Mouse (Mus musculus): ENCODE results near the gene Grid2. TPM values are rescaled to one million over a fixed set of nuclear protein-coding genes. Genes with fewer than 3 reads are reported as not detected.

Gene Grid2
- polyA plus RNA-seq, 1 experiment from 2014 or later, result 1.8 TPM

DNA sequence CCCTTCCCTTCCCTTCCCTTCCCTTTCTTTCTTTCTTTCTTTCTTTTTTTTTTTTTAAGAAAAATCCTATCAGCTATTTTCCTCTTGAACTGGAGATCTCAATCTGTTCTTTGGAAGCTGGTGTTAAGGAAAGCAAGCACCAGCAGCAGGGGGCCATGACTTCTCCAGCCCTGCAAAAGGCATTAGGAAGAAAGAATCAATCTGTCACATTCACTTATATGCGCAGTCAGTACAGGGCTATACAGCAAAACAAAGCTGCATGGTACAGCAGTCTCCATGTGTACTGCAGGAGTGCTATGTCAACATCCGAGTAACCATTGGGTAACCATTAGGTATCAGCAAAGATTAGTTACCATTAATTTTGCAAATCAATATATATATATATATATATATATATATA lies 809.0 kb downstream of the Grid2 start:
- Histone ChIP-seq H3K4me1 (replicated peaks) (no peaks in the 10 kb centered on the region), H3K27me3 (replicated peaks) (no peaks in the 10 kb centered on the region), H3K4me2 (no peak overlapping the region), H3K4me3 (no peak overlapping the region), H3K9me3 (replicated peaks) (no peaks in the 10 kb centered on the region), H3K9ac (no peak overlapping the region), H3K27ac (ENCODE audit: poor library complexity, severe bottlenecking) (no peak overlapping the region), H3K36me3 (no peaks in the 10 kb centered on the region)
- ATAC-seq (ENCODE audit: insufficient number of reproducible peaks, low FRiP score), result no peak
- WGBS, result 93% methylated on average over 2 of the region's 2 CpGs

GRCm38 (mm10) chr6:64073406-64073805 lies 817.7 kb downstream of the Grid2 start:
- Histone ChIP-seq H3K4me3 (no peak overlapping the region), H3K27me3 (replicated peaks) (no peaks in the 10 kb centered on the region), H3K9me3 (replicated peaks) (no peaks in the 10 kb centered on the region), H3K27ac (ENCODE audit: poor library complexity, severe bottlenecking) (no peak overlapping the region), H3K4me1 (replicated peaks) (no peaks in the 10 kb centered on the region), H3K36me3 (no peaks in the 10 kb centered on the region), H3K9ac (no peak overlapping the region), H3K4me2 (no peak overlapping the region)
- no peak for ATAC-seq (ENCODE audit: insufficient number of reproducible peaks, low FRiP score)
- 64% methylated on average over 2 of the region's 2 CpGs for WGBS

DNA sequence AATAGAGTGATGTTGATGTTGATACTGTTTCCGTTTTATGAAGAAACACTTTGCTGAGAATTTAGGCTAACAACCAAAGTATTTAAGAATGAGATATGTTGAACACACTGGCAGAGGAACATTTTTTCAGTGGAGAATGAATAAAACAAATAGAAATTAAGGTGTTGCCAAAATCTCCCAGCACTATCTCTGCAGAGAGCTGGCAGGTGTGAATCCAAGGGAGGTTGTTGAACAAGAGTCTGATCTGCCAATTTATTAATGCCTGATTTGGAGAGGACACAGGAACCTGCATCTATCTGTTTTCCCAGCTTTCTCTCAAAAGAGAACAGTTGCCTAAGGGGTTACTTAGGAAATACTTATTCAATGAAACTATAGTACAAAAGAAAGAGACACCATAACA lies 822.2 kb downstream of the Grid2 start:
- Histone ChIP-seq H3K9me3 (replicated peaks) (no peaks in the 10 kb centered on the region), H3K27ac (ENCODE audit: poor library complexity, severe bottlenecking) (no peak overlapping the region), H3K27me3 (replicated peaks) (no peaks in the 10 kb centered on the region), H3K36me3 (no peaks in the 10 kb centered on the region), H3K9ac (no peak overlapping the region), H3K4me1 (replicated peaks) (no peaks in the 10 kb centered on the region), H3K4me2 (no peak overlapping the region), H3K4me3 (no peak overlapping the region)
- 77% methylated on average over 1 of the region's 1 CpGs for WGBS
- no peak for ATAC-seq (ENCODE audit: insufficient number of reproducible peaks, low FRiP score)

- Histone ChIP-seq H3K4me2 (no peak overlapping the region), H3K9ac (no peak overlapping the region), H3K36me3 (no peaks in the 10 kb centered on the region), H3K4me1 (replicated peaks) (no peaks in the 10 kb centered on the region), H3K27me3 (replicated peaks) (no peaks in the 10 kb centered on the region), H3K4me3 (no peak overlapping the region), H3K9me3 (replicated peaks) (no peaks in the 10 kb centered on the region), H3K27ac (ENCODE audit: poor library complexity, severe bottlenecking) (no peak overlapping the region)
- WGBS, result 68% methylated on average over 10 of the region's 10 CpGs
- no peak for ATAC-seq (ENCODE audit: insufficient number of reproducible peaks, low FRiP score)
These were observed 843.0 kb downstream of the Grid2 start for GRCm38 (mm10) chr6:64098662-64099061.

- WGBS, result 71% methylated on average over 2 of the region's 2 CpGs
- Histone ChIP-seq H3K4me2 (no peak overlapping the region), H3K9ac (no peak overlapping the region), H3K36me3 (no peaks in the 10 kb centered on the region), H3K9me3 (replicated peaks) (no peaks in the 10 kb centered on the region), H3K27ac (ENCODE audit: poor library complexity, severe bottlenecking) (no peak overlapping the region), H3K27me3 (replicated peaks) (no peaks in the 10 kb centered on the region), H3K4me3 (no peak overlapping the region), H3K4me1 (replicated peaks) (no peaks in the 10 kb centered on the region)
- ATAC-seq (ENCODE audit: insufficient number of reproducible peaks, low FRiP score), result no peak
These were observed 858.9 kb downstream of the Grid2 start for GRCm38 (mm10) chr6:64114594-64114993.

DNA sequence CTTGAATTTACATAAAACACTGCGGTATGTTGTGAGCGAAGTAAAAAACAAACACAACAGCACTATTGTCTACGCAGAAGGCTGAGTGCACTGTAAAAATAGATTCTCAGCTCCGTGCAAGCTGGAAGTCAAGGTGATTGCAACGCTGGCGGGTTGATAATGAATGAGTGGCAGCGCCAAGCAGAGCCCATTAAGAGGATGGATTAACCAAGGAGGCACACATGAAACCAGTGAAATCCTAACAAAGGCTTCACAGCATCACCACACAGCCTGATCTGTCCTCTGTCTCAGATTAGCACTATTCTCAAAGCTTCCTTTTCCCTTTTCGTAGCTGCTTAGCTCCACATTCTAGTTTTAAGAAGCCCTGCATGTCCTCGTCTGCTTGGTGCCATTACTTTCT lies 880.6 kb downstream of the Grid2 start:
- Histone ChIP-seq H3K27me3 (replicated peaks) (no peaks in the 10 kb centered on the region), H3K4me1 (replicated peaks) (no peaks in the 10 kb centered on the region), H3K36me3 (no peaks in the 10 kb centered on the region), H3K9ac (no peak overlapping the region), H3K27ac (ENCODE audit: poor library complexity, severe bottlenecking) (no peak overlapping the region), H3K9me3 (replicated peaks) (no peaks in the 10 kb centered on the region), H3K4me3 (no peak overlapping the region), H3K4me2 (no peak overlapping the region)
- ATAC-seq (ENCODE audit: insufficient number of reproducible peaks, low FRiP score), result no peak
- 59% methylated on average over 9 of the region's 9 CpGs for WGBS

DNA sequence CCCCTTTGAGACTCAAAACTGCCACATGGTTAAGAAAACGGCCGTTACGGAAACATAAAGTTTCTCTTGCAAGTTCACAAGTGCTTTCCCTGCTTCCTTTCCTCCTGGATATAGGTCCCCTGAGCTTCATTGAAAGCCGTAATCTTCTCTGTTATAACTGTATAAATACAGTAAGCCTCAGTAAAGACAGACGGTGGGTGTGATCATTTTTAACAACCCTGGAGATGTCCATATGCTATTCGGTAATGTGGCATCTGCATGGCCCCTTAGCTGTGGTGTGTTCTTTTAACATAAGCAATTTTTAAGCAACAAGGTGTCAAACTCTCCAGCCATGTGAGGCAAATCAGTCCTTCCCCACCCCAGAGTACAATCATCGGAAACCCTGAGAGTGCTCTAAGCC lies 892.9 kb downstream of the Grid2 start:
- ATAC-seq (ENCODE audit: insufficient number of reproducible peaks, low FRiP score), result no peak
- 81% methylated on average over 7 of the region's 7 CpGs for WGBS
- no peak overlapping the region for H3K4me3 ChIP-seq
- H3K36me3 ChIP-seq, result no peaks in the 10 kb centered on the region
- H3K27ac ChIP-seq (ENCODE audit: poor library complexity, severe bottlenecking), result no peak overlapping the region
- no peak overlapping the region for H3K4me2 ChIP-seq
- H3K27me3 ChIP-seq (replicated peaks), result no peaks in the 10 kb centered on the region
- H3K9me3 ChIP-seq (replicated peaks), result no peaks in the 10 kb centered on the region
- no peak overlapping the region for H3K9ac ChIP-seq
- H3K4me1 ChIP-seq (replicated peaks), result no peaks in the 10 kb centered on the region

- no peak overlapping the region for H3K4me3 ChIP-seq
These were observed 919.4 kb downstream of the Grid2 start for GRCm38 (mm10) chr6:64174995-64175612.

GRCm38 (mm10) chr6:64193646-64194045 lies 938.0 kb downstream of the Grid2 start:
- Histone ChIP-seq H3K9me3 (replicated peaks) (no peaks in the 10 kb centered on the region), H3K27me3 (replicated peaks) (no peaks in the 10 kb centered on the region), H3K4me1 (replicated peaks) (0 out of 2 replicates have a peak, but pooled peaks cover 4% of the 10 kb centered on the region), H3K4me2 (no peak overlapping the region), H3K9ac (no peak overlapping the region), H3K27ac (ENCODE audit: poor library complexity, severe bottlenecking) (no peak overlapping the region), H3K36me3 (no peaks in the 10 kb centered on the region), H3K4me3 (no peak overlapping the region)
- WGBS, result 26% methylated on average over 1 of the region's 1 CpGs
- no peak; the same call in 1 of the 2 replicates for ATAC-seq (ENCODE audit: insufficient number of reproducible peaks, low FRiP score)

More at GRCm38 (mm10) chr6:64174995-64175612, 919.4 kb downstream of the Grid2 start:
- no peaks in the 10 kb centered on the region for H3K36me3 ChIP-seq
- no peaks in the 10 kb centered on the region for H3K27me3 ChIP-seq (replicated peaks)
- H3K4me2 ChIP-seq, result no peak overlapping the region
- no peaks in the 10 kb centered on the region for H3K9me3 ChIP-seq (replicated peaks)
- no peaks in the 10 kb centered on the region for H3K4me1 ChIP-seq (replicated peaks)
- WGBS, result 84% methylated on average over 1 of the region's 1 CpGs
- ATAC-seq (ENCODE audit: insufficient number of reproducible peaks, low FRiP score), result no peak
- H3K27ac ChIP-seq (ENCODE audit: poor library complexity, severe bottlenecking), result no peak overlapping the region
- no peak overlapping the region for H3K9ac ChIP-seq

- Histone ChIP-seq H3K9ac (no peak overlapping the region), H3K36me3 (no peaks in the 10 kb centered on the region), H3K4me1 (replicated peaks) (no peaks in the 10 kb centered on the region), H3K27me3 (replicated peaks) (no peaks in the 10 kb centered on the region), H3K27ac (ENCODE audit: poor library complexity, severe bottlenecking) (no peak overlapping the region), H3K4me2 (no peak overlapping the region), H3K9me3 (replicated peaks) (no peaks in the 10 kb centered on the region), H3K4me3 (no peak overlapping the region)
- 44% methylated on average over 8 of the region's 8 CpGs for WGBS
- ATAC-seq (ENCODE audit: insufficient number of reproducible peaks, low FRiP score), result no peak
These were observed 946.9 kb downstream of the Grid2 start for GRCm38 (mm10) chr6:64202396-64203122.

DNA sequence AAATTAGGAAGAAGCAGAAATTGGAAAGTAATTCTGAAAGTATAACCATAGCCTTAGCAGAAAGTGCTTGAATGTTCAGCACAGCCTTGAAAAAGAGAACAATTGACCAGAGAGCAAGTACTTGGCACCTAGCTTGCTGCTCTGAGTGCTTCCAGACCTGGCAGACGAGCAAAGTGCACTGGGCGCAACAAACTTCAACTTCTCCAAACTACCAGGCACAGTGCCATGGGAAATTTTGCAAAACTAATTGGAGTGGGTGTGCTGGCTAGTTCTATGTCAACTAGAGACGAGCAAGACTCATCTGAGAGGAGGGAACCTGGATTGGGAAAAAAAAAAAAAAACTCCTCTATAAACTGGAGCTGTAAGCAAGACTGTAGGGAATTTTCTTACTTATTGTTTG lies 980.7 kb downstream of the Grid2 start:
- H3K4me2 ChIP-seq, result no peak overlapping the region
- no peak overlapping the region for H3K27ac ChIP-seq (ENCODE audit: poor library complexity, severe bottlenecking)
- no peak overlapping the region for H3K9ac ChIP-seq
- no peaks in the 10 kb centered on the region for H3K9me3 ChIP-seq (replicated peaks)
- WGBS, result 75% methylated on average over 3 of the region's 3 CpGs
- H3K4me1 ChIP-seq (replicated peaks), result no peaks in the 10 kb centered on the region
- no peaks in the 10 kb centered on the region for H3K36me3 ChIP-seq
- H3K4me3 ChIP-seq, result no peak overlapping the region
- no peak for ATAC-seq (ENCODE audit: insufficient number of reproducible peaks, low FRiP score)
- H3K27me3 ChIP-seq (replicated peaks), result no peaks in the 10 kb centered on the region

DNA sequence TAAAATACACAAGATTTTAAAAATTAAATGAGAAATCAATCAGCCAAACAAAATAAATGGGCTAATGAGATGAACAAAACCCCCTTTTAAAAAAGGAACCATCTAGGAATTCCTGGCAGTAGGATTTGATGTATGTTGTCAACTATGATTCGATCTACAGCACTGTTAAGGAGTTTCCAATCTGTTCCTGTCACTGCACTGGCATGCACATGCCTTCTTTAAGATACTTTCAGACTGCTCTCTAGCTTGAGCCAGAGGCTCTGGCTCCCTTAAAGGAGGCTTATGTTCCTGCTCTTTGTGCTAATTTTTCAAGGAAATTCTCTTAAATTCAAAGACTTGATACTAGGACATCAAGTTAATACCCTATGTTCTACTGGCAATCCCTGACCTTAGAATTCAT lies 984.9 kb downstream of the Grid2 start:
- H3K27me3 ChIP-seq (replicated peaks), result no peaks in the 10 kb centered on the region
- H3K4me3 ChIP-seq, result no peak overlapping the region
- H3K36me3 ChIP-seq, result no peaks in the 10 kb centered on the region
- H3K9ac ChIP-seq, result no peak overlapping the region
- 67% methylated on average over 1 of the region's 1 CpGs for WGBS
- no peak for ATAC-seq (ENCODE audit: insufficient number of reproducible peaks, low FRiP score)
- no peak overlapping the region for H3K4me2 ChIP-seq
- H3K4me1 ChIP-seq (replicated peaks), result no peaks in the 10 kb centered on the region
- no peak overlapping the region for H3K27ac ChIP-seq (ENCODE audit: poor library complexity, severe bottlenecking)
- no peaks in the 10 kb centered on the region for H3K9me3 ChIP-seq (replicated peaks)

Measured in heart, embryonic 12.5 days (tissue).